Comparison of ENCODE assay signal across 8 mouse cellular contexts in the genomic region with DNA sequence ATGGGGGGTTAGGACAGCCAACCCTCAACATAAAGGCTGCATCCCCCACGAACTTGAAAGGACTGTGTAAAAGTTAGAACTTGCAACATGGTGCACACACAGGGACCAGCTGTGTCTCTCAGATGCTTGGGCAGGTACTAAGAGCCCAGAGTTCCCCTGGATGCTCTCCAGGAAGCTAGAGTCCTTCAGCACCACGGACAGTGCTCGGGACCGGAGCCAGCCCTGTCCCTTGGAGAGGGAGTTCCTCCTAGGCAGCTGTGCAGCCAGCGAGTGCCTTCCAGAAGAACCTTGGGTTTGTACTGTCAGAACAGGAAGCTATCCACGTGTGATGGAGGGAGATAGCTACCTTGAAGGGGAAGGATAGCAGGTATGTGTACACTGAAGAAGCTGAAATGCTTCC.
DNase-seq lines count a peak whose midpoint lies in the region; ATAC-seq lines count a peak whose summit lies in the region.

No protein-coding gene starts in this region.

- WGBS in midbrain, embryonic 10.5 days, result 10% methylated on average over 6 of the region's 6 CpGs
- 15% methylated on average over 6 of the region's 6 CpGs for WGBS in midbrain, embryonic 13.5 days
- 2% methylated on average over 6 of the region's 6 CpGs for WGBS in lung, embryonic 16.5 days

- no peaks in the 10 kb centered on the region for H3K9me3 ChIP-seq in midbrain, embryonic 10.5 days (replicated peaks)
- no peaks in the 10 kb centered on the region for H3K9me3 ChIP-seq in midbrain, embryonic 13.5 days
- H3K9me3 ChIP-seq in lung, embryonic 16.5 days (ENCODE audit: control insufficient read depth, low read length), result no peaks in the 10 kb centered on the region

- H3K36me3 ChIP-seq in midbrain, embryonic 10.5 days, result no peaks in the 10 kb centered on the region
- peaks cover 28% of the 10 kb centered on the region for H3K36me3 ChIP-seq in midbrain, embryonic 13.5 days
- no peaks in the 10 kb centered on the region for H3K36me3 ChIP-seq in lung, embryonic 16.5 days (ENCODE audit: control insufficient read depth, insufficient read depth, low read length)

- H3K4me1 ChIP-seq in midbrain, embryonic 10.5 days, result no peaks in the 10 kb centered on the region
- 0 out of 2 replicates have a peak, but pooled peaks cover 2% of the 10 kb centered on the region for H3K4me1 ChIP-seq in midbrain, embryonic 13.5 days (replicated peaks)
- no peaks in the 10 kb centered on the region for H3K4me1 ChIP-seq in lung, embryonic 16.5 days (replicated peaks; ENCODE audit: control insufficient read depth, insufficient read depth, low read length)

- no peaks in the 10 kb centered on the region for H3K27me3 ChIP-seq in midbrain, embryonic 10.5 days (ENCODE audit: low read depth, poor library complexity, severe bottlenecking)
- H3K27me3 ChIP-seq in midbrain, embryonic 13.5 days, result no peaks in the 10 kb centered on the region
- no peaks in the 10 kb centered on the region for H3K27me3 ChIP-seq in lung, embryonic 16.5 days (ENCODE audit: control insufficient read depth, insufficient read depth, low read depth, low read length)

- DNase-seq in midbrain, embryonic 10.5 days (ENCODE audit: low spot score), result peak; percentile 43
- peak; percentile 81 for DNase-seq in embryo, embryonic 10.5 days (ENCODE audit: low spot score)
- DNase-seq in kidney, adult 11 months, result peak; percentile 31
- no peak for DNase-seq in left cerebral cortex, postnatal 4 days
- no peak for DNase-seq in spleen, adult 18-20 months
- no peak for DNase-seq in layer of hippocampus, postnatal 36 days

- no peak overlapping the region for H3K4me3 ChIP-seq in midbrain, embryonic 10.5 days
- no peak overlapping the region for H3K4me3 ChIP-seq in midbrain, embryonic 13.5 days (replicated peaks)
- H3K4me3 ChIP-seq in lung, embryonic 16.5 days (ENCODE audit: low read length), result no peak overlapping the region

- H3K4me2 ChIP-seq in midbrain, embryonic 13.5 days (replicated peaks), result no peak overlapping the region
- H3K4me2 ChIP-seq in lung, embryonic 16.5 days (ENCODE audit: low read depth, low read length), result no peak overlapping the region

- H3K9ac ChIP-seq in midbrain, embryonic 13.5 days (replicated peaks), result no peak overlapping the region
- H3K9ac ChIP-seq in lung, embryonic 16.5 days (ENCODE audit: low read length), result no peak overlapping the region

- no peak for ATAC-seq in midbrain, embryonic 13.5 days
- ATAC-seq in lung, embryonic 16.5 days (ENCODE audit: low read depth), result 0 out of 2 replicates have a peak, but pooled peaks have one; percentile 34

- no peak overlapping the region for H3K27ac ChIP-seq in midbrain, embryonic 10.5 days (replicated peaks)
- H3K27ac ChIP-seq in midbrain, embryonic 13.5 days, result no peak overlapping the region
- no peak overlapping the region for H3K27ac ChIP-seq in lung, embryonic 16.5 days (ENCODE audit: low read length)

- intact Hi-C loops in left cerebral cortex, postnatal 4 days (cut with DNase I), result no loop called here

Comparison
In these comparisons a context has a peak if more than half of its experiments do, and no peak if none do; other contexts are left out.
1. DNase-seq: peak in midbrain, embryonic 10.5 days (single experiment), embryo, embryonic 10.5 days (single experiment) and kidney, adult 11 months (single experiment); none in left cerebral cortex, postnatal 4 days (single experiment), spleen, adult 18-20 months (0 of 2) and layer of hippocampus, postnatal 36 days (0 of 2).